Mouse (Mus musculus): ENCODE measurements around the gene Slpi. TPM values are rescaled to one million over a fixed set of nuclear protein-coding genes. Genes with fewer than 3 reads are reported as not detected.

The Slpi gene
- polyA plus RNA-seq, 1 experiment from 2014 or later, result 4.3 TPM

GRCm38 (mm10) chr2:164430697-164431096, 41.8 kb upstream of the Slpi start:
- Histone ChIP-seq H3K27me3 (no peaks in the 10 kb centered on the region; the same call in 1 of the 2 replicates), H3K9me3 (no peaks in the 10 kb centered on the region), H3K4me1 (peaks cover 53% of the 10 kb centered on the region), H3K36me3 (peaks cover 41% of the 10 kb centered on the region), H3K4me3 (no peak overlapping the region), H3K27ac (peak overlapping the region; percentile 2), H3K4me2 (no peak overlapping the region), H3K9ac (no peak overlapping the region)
- ATAC-seq (ENCODE audit: insufficient number of reproducible peaks, low FRiP score, low TSS enrichment, low read depth), result no peak
- WGBS, result 20% methylated on average over 7 of the region's 7 CpGs

- Histone ChIP-seq H3K27ac (peak overlapping the region; percentile 2; the same call in 1 of the 2 replicates), H3K4me2 (no peak overlapping the region), H3K27me3 (no peaks in the 10 kb centered on the region; the same call in 1 of the 2 replicates), H3K4me3 (no peak overlapping the region), H3K9ac (no peak overlapping the region), H3K9me3 (no peaks in the 10 kb centered on the region), H3K4me1 (peaks cover 47% of the 10 kb centered on the region), H3K36me3 (peaks cover 45% of the 10 kb centered on the region)
- no peak for ATAC-seq (ENCODE audit: insufficient number of reproducible peaks, low FRiP score, low TSS enrichment, low read depth)
- WGBS, result 49% methylated on average over 15 of the region's 15 CpGs
Measured at GRCm38 (mm10) chr2:164429881-164430615, 41.2 kb upstream of the Slpi start.

GRCm38 (mm10) chr2:164428451-164428850, 39.6 kb upstream of the Slpi start:
- Histone ChIP-seq H3K9me3 (no peaks in the 10 kb centered on the region), H3K9ac (no peak overlapping the region), H3K4me3 (no peak overlapping the region), H3K4me1 (peaks cover 31% of the 10 kb centered on the region), H3K4me2 (no peak overlapping the region), H3K36me3 (peaks cover 57% of the 10 kb centered on the region), H3K27ac (no peak overlapping the region), H3K27me3 (no peaks in the 10 kb centered on the region; the same call in 1 of the 2 replicates)
- ATAC-seq (ENCODE audit: insufficient number of reproducible peaks, low FRiP score, low TSS enrichment, low read depth), result no peak
- 43% methylated on average over 5 of the region's 5 CpGs for WGBS

GRCm38 (mm10) chr2:164426952-164427351, 38.1 kb upstream of the Slpi start:
- H3K27me3 ChIP-seq, result no peaks in the 10 kb centered on the region; the same call in 1 of the 2 replicates
- no peaks in the 10 kb centered on the region for H3K9me3 ChIP-seq
- H3K4me1 ChIP-seq, result peaks cover 27% of the 10 kb centered on the region
- 88% methylated on average over 5 of the region's 5 CpGs for WGBS
- H3K9ac ChIP-seq, result no peak overlapping the region
- no peak for ATAC-seq (ENCODE audit: insufficient number of reproducible peaks, low FRiP score, low TSS enrichment, low read depth)
- H3K4me2 ChIP-seq, result no peak overlapping the region
- H3K27ac ChIP-seq, result no peak overlapping the region
- peaks cover 60% of the 10 kb centered on the region for H3K36me3 ChIP-seq
- H3K4me3 ChIP-seq, result no peak overlapping the region

- Histone ChIP-seq H3K4me2 (no peak overlapping the region), H3K27me3 (no peaks in the 10 kb centered on the region; the same call in 1 of the 2 replicates), H3K4me1 (peaks cover 21% of the 10 kb centered on the region), H3K9me3 (no peaks in the 10 kb centered on the region), H3K27ac (no peak overlapping the region), H3K9ac (no peak overlapping the region), H3K4me3 (no peak overlapping the region), H3K36me3 (peaks cover 60% of the 10 kb centered on the region)
- ATAC-seq (ENCODE audit: insufficient number of reproducible peaks, low FRiP score, low TSS enrichment, low read depth), result no peak
- 35% methylated on average over 12 of the region's 12 CpGs for WGBS
Measured at GRCm38 (mm10) chr2:164426121-164426520, 37.2 kb upstream of the Slpi start.

GRCm38 (mm10) chr2:164425401-164425800, 36.5 kb upstream of the Slpi start:
- no peaks in the 10 kb centered on the region; the same call in 1 of the 2 replicates for H3K27me3 ChIP-seq
- ATAC-seq (ENCODE audit: insufficient number of reproducible peaks, low FRiP score, low TSS enrichment, low read depth), result no peak

GRCm38 (mm10) chr2:164424406-164424805, 35.5 kb upstream of the Slpi start:
- Histone ChIP-seq H3K9ac (no peak overlapping the region), H3K36me3 (peaks cover 56% of the 10 kb centered on the region), H3K27me3 (no peaks in the 10 kb centered on the region; the same call in 1 of the 2 replicates), H3K4me2 (no peak overlapping the region), H3K4me1 (peaks cover 13% of the 10 kb centered on the region; the same call in 1 of the 2 replicates), H3K4me3 (no peak overlapping the region), H3K9me3 (no peaks in the 10 kb centered on the region), H3K27ac (no peak overlapping the region)
- no peak for ATAC-seq (ENCODE audit: insufficient number of reproducible peaks, low FRiP score, low TSS enrichment, low read depth)
- WGBS, result 93% methylated on average over 8 of the region's 8 CpGs

More at GRCm38 (mm10) chr2:164425401-164425800, 36.5 kb upstream of the Slpi start:
- peaks cover 60% of the 10 kb centered on the region for H3K36me3 ChIP-seq
- H3K27ac ChIP-seq, result no peak overlapping the region
- 62% methylated on average over 5 of the region's 5 CpGs for WGBS
- H3K4me1 ChIP-seq, result peaks cover 13% of the 10 kb centered on the region; the same call in 1 of the 2 replicates
- no peak overlapping the region for H3K4me2 ChIP-seq
- no peaks in the 10 kb centered on the region for H3K9me3 ChIP-seq
- H3K9ac ChIP-seq, result no peak overlapping the region
- no peak overlapping the region for H3K4me3 ChIP-seq

- H3K4me1 ChIP-seq, result peaks cover 13% of the 10 kb centered on the region; the same call in 1 of the 2 replicates
- H3K9ac ChIP-seq, result no peak overlapping the region
- H3K27ac ChIP-seq, result no peak overlapping the region
- no peaks in the 10 kb centered on the region; the same call in 1 of the 2 replicates for H3K27me3 ChIP-seq
- 90% methylated on average over 11 of the region's 11 CpGs for WGBS
- H3K36me3 ChIP-seq, result peaks cover 47% of the 10 kb centered on the region
- no peaks in the 10 kb centered on the region for H3K9me3 ChIP-seq
- no peak for ATAC-seq (ENCODE audit: insufficient number of reproducible peaks, low FRiP score, low TSS enrichment, low read depth)
- H3K4me2 ChIP-seq, result no peak overlapping the region
- H3K4me3 ChIP-seq, result no peak overlapping the region
Measured at GRCm38 (mm10) chr2:164423464-164423863, 34.6 kb upstream of the Slpi start.

GRCm38 (mm10) chr2:164422675-164423393, 33.9 kb upstream of the Slpi start:
- H3K4me1 ChIP-seq, result peaks cover 13% of the 10 kb centered on the region; the same call in 1 of the 2 replicates

GRCm38 (mm10) chr2:164421979-164422378, 33.1 kb upstream of the Slpi start:
- H3K4me2 ChIP-seq, result no peak overlapping the region

More at GRCm38 (mm10) chr2:164422675-164423393, 33.9 kb upstream of the Slpi start:
- H3K27ac ChIP-seq, result peak overlapping the region; percentile 57; the same call in 1 of the 2 replicates
- no peak overlapping the region for H3K4me3 ChIP-seq
- ATAC-seq (ENCODE audit: insufficient number of reproducible peaks, low FRiP score, low TSS enrichment, low read depth), result no peak
- H3K9me3 ChIP-seq, result no peaks in the 10 kb centered on the region
- no peak overlapping the region for H3K4me2 ChIP-seq
- 82% methylated on average over 15 of the region's 15 CpGs for WGBS
- peaks cover 41% of the 10 kb centered on the region for H3K36me3 ChIP-seq
- no peaks in the 10 kb centered on the region; the same call in 1 of the 2 replicates for H3K27me3 ChIP-seq
- no peak overlapping the region for H3K9ac ChIP-seq

GRCm38 (mm10) chr2:164421306-164421705, 32.4 kb upstream of the Slpi start:
- no peak for ATAC-seq (ENCODE audit: insufficient number of reproducible peaks, low FRiP score, low TSS enrichment, low read depth)
- Histone ChIP-seq H3K9me3 (no peaks in the 10 kb centered on the region), H3K4me1 (peaks cover 13% of the 10 kb centered on the region; the same call in 1 of the 2 replicates), H3K27ac (peak overlapping the region; percentile 57; the same call in 1 of the 2 replicates), H3K4me2 (no peak overlapping the region), H3K4me3 (no peak overlapping the region), H3K9ac (no peak overlapping the region), H3K36me3 (peaks cover 25% of the 10 kb centered on the region), H3K27me3 (no peaks in the 10 kb centered on the region)
- 78% methylated on average over 7 of the region's 7 CpGs for WGBS

More at GRCm38 (mm10) chr2:164421979-164422378, 33.1 kb upstream of the Slpi start:
- no peak overlapping the region for H3K9ac ChIP-seq
- no peak for ATAC-seq (ENCODE audit: insufficient number of reproducible peaks, low FRiP score, low TSS enrichment, low read depth)
- no peaks in the 10 kb centered on the region for H3K9me3 ChIP-seq
- H3K27me3 ChIP-seq, result no peaks in the 10 kb centered on the region; the same call in 1 of the 2 replicates
- H3K4me3 ChIP-seq, result no peak overlapping the region
- 47% methylated on average over 8 of the region's 8 CpGs for WGBS
- H3K36me3 ChIP-seq, result peaks cover 32% of the 10 kb centered on the region
- peaks cover 13% of the 10 kb centered on the region; the same call in 1 of the 2 replicates for H3K4me1 ChIP-seq
- peak overlapping the region; percentile 57 for H3K27ac ChIP-seq
